Mouse (Mus musculus) heart, embryonic 15.5 days (tissue): ENCODE measurements at regions not wholly inside any gene's neighbourhood (a gene's known extent, or its start where the extent isn't known, plus 50 kb on each side); places are given as distances from the start of the nearest gene placed in this dataset.

Experiments used
- ATAC-seq: fragments of 200-750 bp; cut with Nextera tagmentation; replicated peaks from 2 replicates; pipeline ENCODE4 v1.8.0; 2017; ENCODE audit warnings: low read depth, moderate TSS enrichment; ENCODE audit not compliant: insufficient number of reproducible peaks, insufficient read depth, low FRiP score
- H3K27ac ChIP-seq: fragments of 300-500 bp; sonication (generic); 2 replicates; pipeline ENCODE4 v1.5.1; 2015; ENCODE audit warnings: mild to moderate bottlenecking, inconsistent platforms
- H3K27me3 ChIP-seq: fragments of 300-500 bp; sonication (generic); 2 replicates; pipeline ENCODE4 v1.6.1; 2015; ENCODE audit warnings: inconsistent platforms
- H3K36me3 ChIP-seq: fragments of 300-500 bp; sonication (generic); 2 replicates; pipeline ENCODE4 v1.6.1; 2015; ENCODE audit warnings: mild to moderate bottlenecking, inconsistent platforms
- H3K4me1 ChIP-seq: fragments of 300-500 bp; sonication (generic); replicated peaks from 2 replicates; pipeline ENCODE4 v1.6.1; 2015; ENCODE audit warnings: inconsistent platforms
- H3K4me2 ChIP-seq: fragments of 300-500 bp; sonication (generic); 2 replicates; pipeline ENCODE4 v1.6.1; 2015; ENCODE audit warnings: inconsistent platforms, mild to moderate bottlenecking, moderate library complexity
- H3K4me3 ChIP-seq: fragments of 300-500 bp; sonication (generic); 2 replicates; pipeline ENCODE4 v1.5.1; 2015; ENCODE audit warnings: mild to moderate bottlenecking, inconsistent platforms
- H3K9ac ChIP-seq: fragments of 300-500 bp; sonication (generic); 2 replicates; pipeline ENCODE4 v1.6.1; 2015; ENCODE audit warnings: mild to moderate bottlenecking, inconsistent platforms
- H3K9me3 ChIP-seq: fragments of 300-500 bp; sonication (generic); replicated peaks from 2 replicates; pipeline ENCODE4 v1.6.1; 2016; ENCODE audit warnings: inconsistent platforms
- WGBS: fragments of 180-500 bp; shearing (Covaris S2); methylation state at CpG from one replicate; pipeline ENCODE4 v1.1.7; 2015; ENCODE audit warnings: mixed read lengths; 5-methylcytosine and 5-hydroxymethylcytosine counted together

GRCm38 (mm10) chr7:111268197-111268596 lies 185.4 kb upstream of the Eif4g2 start:
- WGBS: 89% methylated on average over 2 of the region's 2 CpGs
- H3K9ac ChIP-seq: no peak overlapping the region
- H3K4me3 ChIP-seq: no peak overlapping the region
- H3K27ac ChIP-seq: no peak overlapping the region
- ATAC-seq: no peak
- no peak overlapping the region for H3K4me2 ChIP-seq
- no peaks in the 10 kb centered on the region for H3K27me3 ChIP-seq
- H3K36me3 ChIP-seq: no peaks in the 10 kb centered on the region
- H3K4me1 ChIP-seq: no peaks in the 10 kb centered on the region
- H3K9me3 ChIP-seq: no peaks in the 10 kb centered on the region

DNA sequence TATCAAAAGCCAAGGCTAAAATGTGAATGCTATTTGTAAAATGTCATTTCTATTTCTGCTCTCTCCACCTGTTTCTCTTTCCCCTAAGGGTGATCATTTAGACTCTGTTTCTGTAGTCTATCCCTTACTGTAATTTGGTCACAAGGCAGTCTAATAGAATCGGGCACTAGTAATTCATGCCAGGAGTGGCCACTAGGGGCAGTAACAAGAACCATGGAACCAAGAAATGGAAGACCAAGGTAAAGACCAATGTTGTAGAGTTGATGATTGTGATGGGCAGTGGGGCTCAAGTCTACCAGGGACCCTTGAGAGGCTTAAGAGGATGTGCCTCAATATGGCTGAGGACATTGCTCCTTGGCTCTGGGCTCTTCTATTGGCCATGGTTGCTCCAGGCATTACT lies 180.5 kb upstream of the Eif4g2 start:
- Histone ChIP-seq H3K4me2 (no peak overlapping the region), H3K36me3 (no peaks in the 10 kb centered on the region), H3K27me3 (no peaks in the 10 kb centered on the region), H3K27ac (no peak overlapping the region), H3K4me3 (no peak overlapping the region), H3K9me3 (no peaks in the 10 kb centered on the region), H3K4me1 (no peaks in the 10 kb centered on the region), H3K9ac (no peak overlapping the region)
- WGBS: 62% methylated on average over 1 of the region's 1 CpGs
- ATAC-seq: no peak

DNA sequence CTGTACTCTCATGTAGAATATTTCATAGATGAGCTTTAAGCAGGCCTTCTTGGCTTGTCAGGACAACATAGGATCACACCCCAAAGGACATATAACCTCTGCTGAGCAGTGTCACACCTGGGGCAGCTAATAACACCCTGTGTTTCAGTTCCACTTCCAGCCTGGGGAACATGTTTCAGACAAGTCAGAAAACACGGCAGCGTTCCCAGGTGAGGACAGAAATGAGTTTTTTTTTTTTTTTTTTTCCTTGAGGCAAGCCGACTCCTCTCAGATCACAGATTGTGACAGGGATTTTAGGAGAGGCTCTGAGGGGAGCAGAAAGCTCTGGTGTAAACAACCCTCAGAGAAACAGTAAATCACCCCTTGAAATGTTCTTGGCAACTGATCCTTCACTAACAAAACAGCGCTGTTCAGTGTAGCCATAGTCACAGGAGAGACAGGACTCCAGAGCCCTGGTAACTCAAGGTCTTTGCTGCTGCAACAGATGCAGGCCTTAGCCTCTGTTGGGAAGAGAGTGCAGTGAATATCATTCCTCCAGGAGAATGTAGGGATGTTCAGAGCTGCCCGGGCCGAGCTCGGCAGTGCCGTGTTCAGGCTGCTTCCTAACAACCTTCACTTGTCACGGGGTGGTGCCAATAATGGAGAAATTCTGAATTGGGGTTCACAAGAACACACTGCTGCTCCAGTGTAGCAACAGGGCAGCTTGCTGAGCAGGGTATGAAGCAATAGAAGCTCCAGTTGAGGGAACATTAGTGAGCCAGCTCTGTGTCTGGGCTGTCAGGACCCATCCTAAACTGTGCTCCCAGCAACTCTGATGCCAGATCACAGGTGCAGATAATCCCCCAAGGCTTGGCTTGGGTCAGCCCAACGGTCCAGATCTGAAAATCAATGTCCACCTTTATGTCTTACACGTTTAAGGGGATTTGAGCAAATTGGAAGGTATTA lies 177.1 kb upstream of the Eif4g2 start:
- Histone ChIP-seq H3K9me3 (no peaks in the 10 kb centered on the region), H3K27ac (no peak overlapping the region), H3K4me1 (no peaks in the 10 kb centered on the region), H3K9ac (no peak overlapping the region), H3K4me3 (no peak overlapping the region), H3K27me3 (no peaks in the 10 kb centered on the region), H3K36me3 (no peaks in the 10 kb centered on the region), H3K4me2 (no peak overlapping the region)
- 71% methylated on average over 11 of the region's 11 CpGs for WGBS
- no peak for ATAC-seq

- H3K4me1 ChIP-seq: no peaks in the 10 kb centered on the region
- H3K27me3 ChIP-seq: no peaks in the 10 kb centered on the region
- no peak overlapping the region for H3K9ac ChIP-seq
- H3K4me3 ChIP-seq: no peak overlapping the region
- H3K9me3 ChIP-seq: no peaks in the 10 kb centered on the region
- no peak for ATAC-seq
- H3K4me2 ChIP-seq: no peak overlapping the region
- no peaks in the 10 kb centered on the region for H3K36me3 ChIP-seq
- WGBS: 70% methylated on average over 2 of the region's 2 CpGs
- H3K27ac ChIP-seq: no peak overlapping the region
These were observed 175.0 kb upstream of the Eif4g2 start for GRCm38 (mm10) chr7:111257842-111258241.

GRCm38 (mm10) chr7:111256199-111256598 lies 173.4 kb upstream of the Eif4g2 start:
- ATAC-seq: no peak

DNA sequence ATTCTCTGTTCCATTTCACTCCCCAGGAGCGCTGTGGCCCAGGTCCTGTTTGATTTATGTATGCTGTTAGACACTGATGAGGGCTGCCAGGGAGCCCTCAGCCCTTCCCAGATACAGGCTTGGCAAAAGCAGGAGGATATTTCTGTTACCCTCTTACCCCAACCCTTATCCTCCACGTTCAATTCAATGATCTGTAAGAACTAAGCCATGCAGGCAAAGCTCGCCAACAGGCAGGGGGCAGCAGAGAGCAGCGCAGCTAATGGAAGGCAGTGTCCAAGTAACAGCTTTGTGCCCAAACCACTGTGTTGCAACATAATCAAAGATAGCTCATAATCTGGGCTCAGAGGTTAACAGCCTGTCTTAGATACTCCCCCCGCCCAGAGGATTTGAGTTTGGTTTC lies 166.8 kb upstream of the Eif4g2 start:
- H3K4me3 ChIP-seq: no peak overlapping the region
- ATAC-seq: no peak
- no peak overlapping the region for H3K27ac ChIP-seq
- H3K36me3 ChIP-seq: no peaks in the 10 kb centered on the region
- H3K27me3 ChIP-seq: no peaks in the 10 kb centered on the region
- H3K4me2 ChIP-seq: no peak overlapping the region
- no peak overlapping the region for H3K9ac ChIP-seq
- no peaks in the 10 kb centered on the region for H3K4me1 ChIP-seq
- no peaks in the 10 kb centered on the region for H3K9me3 ChIP-seq
- 31% methylated on average over 5 of the region's 5 CpGs for WGBS

More at GRCm38 (mm10) chr7:111256199-111256598, 173.4 kb upstream of the Eif4g2 start:
- no peak overlapping the region for H3K4me3 ChIP-seq
- H3K9ac ChIP-seq: no peak overlapping the region
- no peaks in the 10 kb centered on the region for H3K36me3 ChIP-seq
- H3K27ac ChIP-seq: no peak overlapping the region
- H3K27me3 ChIP-seq: no peaks in the 10 kb centered on the region
- H3K4me1 ChIP-seq: no peaks in the 10 kb centered on the region
- no peak overlapping the region for H3K4me2 ChIP-seq
- WGBS: 71% methylated on average over 2 of the region's 2 CpGs
- no peaks in the 10 kb centered on the region for H3K9me3 ChIP-seq

DNA sequence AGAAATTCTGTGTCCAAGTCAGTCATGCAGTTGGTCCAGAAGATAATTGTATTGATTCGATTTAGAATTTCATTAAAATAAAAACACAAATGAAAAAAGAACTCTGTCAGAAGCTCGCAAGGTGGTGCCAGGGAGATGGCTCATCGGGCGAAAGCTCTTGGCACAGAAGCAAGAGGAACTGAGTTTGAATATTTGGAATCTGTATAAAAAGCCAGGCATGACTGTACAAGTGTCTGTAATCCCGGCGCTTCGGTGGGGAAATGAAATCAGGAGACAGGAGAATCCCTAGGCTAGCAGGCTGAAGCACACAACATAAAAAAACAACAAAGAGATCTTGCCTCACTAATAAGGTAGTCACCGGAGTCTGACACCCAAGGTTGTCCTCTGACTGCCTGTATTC lies 162.7 kb upstream of the Eif4g2 start:
- no peak for ATAC-seq
- Histone ChIP-seq H3K4me1 (peaks cover 3% of the 10 kb centered on the region), H3K9me3 (no peaks in the 10 kb centered on the region), H3K36me3 (no peaks in the 10 kb centered on the region), H3K4me3 (no peak overlapping the region), H3K4me2 (no peak overlapping the region), H3K27ac (no peak overlapping the region), H3K9ac (no peak overlapping the region), H3K27me3 (no peaks in the 10 kb centered on the region)
- 88% methylated on average over 8 of the region's 8 CpGs for WGBS

DNA sequence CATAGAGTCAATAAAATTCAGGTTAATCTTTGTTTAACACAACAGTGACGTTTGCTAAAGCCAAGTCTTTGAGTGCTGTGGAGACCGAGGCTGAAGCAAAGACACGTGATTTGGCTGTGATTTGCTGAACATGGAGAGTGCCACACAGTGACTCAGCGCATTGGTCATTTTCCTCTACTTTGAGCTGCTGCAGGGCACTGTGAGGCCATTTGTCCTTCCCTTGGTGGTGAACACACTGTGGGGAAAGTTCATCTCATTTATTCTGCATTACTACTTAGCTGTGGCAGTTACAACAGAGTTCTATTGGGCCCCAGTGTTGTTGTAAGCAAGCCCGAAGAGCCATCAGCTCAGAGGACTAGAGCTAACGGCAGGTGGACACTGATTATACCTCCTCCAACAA lies 162.2 kb upstream of the Eif4g2 start:
- no peak for ATAC-seq
- Histone ChIP-seq H3K4me2 (no peak overlapping the region), H3K36me3 (no peaks in the 10 kb centered on the region), H3K4me1 (peaks cover 5% of the 10 kb centered on the region), H3K27ac (no peak overlapping the region), H3K27me3 (no peaks in the 10 kb centered on the region), H3K9me3 (no peaks in the 10 kb centered on the region), H3K9ac (no peak overlapping the region), H3K4me3 (no peak overlapping the region)
- 76% methylated on average over 6 of the region's 6 CpGs for WGBS

- Histone ChIP-seq H3K9me3 (no peaks in the 10 kb centered on the region), H3K4me3 (no peak overlapping the region), H3K27me3 (no peaks in the 10 kb centered on the region), H3K4me2 (no peak overlapping the region), H3K36me3 (no peaks in the 10 kb centered on the region), H3K27ac (no peak overlapping the region), H3K4me1 (peaks cover 5% of the 10 kb centered on the region), H3K9ac (no peak overlapping the region)
- 76% methylated on average over 1 of the region's 1 CpGs for WGBS
- no peak for ATAC-seq
These were observed 161.0 kb upstream of the Eif4g2 start for GRCm38 (mm10) chr7:111243831-111244230.

DNA sequence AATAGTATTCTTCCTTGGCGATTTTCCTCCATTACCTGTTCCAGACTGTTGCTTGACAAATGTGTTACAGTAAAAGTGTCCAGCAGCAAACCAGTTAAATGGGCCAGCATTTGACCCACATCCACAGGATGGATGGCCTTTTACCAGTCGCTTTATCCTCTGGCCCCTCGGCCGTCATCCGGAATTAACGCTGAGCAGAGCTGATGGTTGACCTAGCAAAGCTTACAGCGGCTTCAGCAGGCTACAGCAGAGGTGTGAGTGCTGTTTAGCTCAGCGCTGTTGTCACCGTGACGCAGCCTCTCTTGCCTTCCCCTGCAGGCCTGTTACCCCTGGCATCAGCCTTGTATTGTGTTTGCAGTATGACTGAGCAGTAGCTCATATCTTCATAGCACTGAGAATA lies 159.8 kb upstream of the Eif4g2 start:
- peaks cover 5% of the 10 kb centered on the region for H3K4me1 ChIP-seq
- H3K4me3 ChIP-seq: no peak overlapping the region
- H3K4me2 ChIP-seq: no peak overlapping the region
- ATAC-seq: no peak
- H3K9ac ChIP-seq: no peak overlapping the region
- 54% methylated on average over 10 of the region's 10 CpGs for WGBS
- no peak overlapping the region for H3K27ac ChIP-seq
- no peaks in the 10 kb centered on the region for H3K27me3 ChIP-seq
- H3K36me3 ChIP-seq: no peaks in the 10 kb centered on the region
- H3K9me3 ChIP-seq: no peaks in the 10 kb centered on the region

DNA sequence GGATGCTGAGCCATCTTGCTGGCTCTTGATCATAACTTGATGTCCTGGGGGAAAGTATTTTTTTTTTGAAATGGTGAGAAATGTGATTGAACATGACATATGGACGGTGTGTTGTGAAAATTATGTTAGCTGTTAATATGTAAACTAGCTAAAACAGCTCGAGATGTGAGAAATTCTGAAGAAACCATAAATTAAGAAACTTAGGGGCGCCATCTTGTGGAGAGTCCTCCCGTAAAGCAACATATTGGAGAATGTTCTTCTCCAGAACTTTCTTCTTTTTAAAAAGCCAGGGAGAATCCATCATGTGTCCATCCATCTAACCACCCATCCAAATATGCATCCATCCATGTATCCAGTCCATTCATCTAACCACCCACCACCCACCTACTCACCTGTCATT lies 158.7 kb upstream of the Eif4g2 start:
- no peak for ATAC-seq
- WGBS: 44% methylated on average over 4 of the region's 4 CpGs
- no peaks in the 10 kb centered on the region for H3K27me3 ChIP-seq

DNA sequence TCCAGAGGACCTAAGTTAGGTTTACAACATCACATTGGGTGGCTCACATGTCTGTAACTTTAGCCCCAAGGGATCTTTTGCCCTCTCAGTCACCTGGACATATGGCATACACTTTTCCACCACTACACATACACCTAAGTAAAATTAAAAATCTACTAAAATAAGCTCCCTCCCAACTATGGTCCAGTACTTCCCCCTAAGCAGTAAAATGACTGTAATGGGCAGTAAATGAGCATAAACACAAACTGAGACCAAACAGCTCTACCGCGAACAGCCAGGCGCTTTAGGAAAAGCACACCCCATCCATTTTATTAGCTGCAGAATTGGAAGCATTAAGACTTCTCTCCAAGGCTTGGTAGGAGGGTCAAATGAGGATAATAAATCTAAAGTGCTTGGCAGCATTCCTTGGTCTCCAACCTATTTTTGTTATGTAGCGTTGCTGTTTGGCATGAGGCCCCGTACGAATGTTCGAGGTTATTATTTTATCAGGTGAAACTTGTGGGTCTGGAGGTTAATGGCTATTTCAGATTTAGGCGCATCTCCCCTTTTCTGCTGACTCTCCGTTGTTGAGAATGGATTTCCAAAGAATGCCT lies 157.5 kb upstream of the Eif4g2 start:
- no peak overlapping the region for H3K27ac ChIP-seq
- no peaks in the 10 kb centered on the region for H3K36me3 ChIP-seq
- no peak for ATAC-seq
- no peak overlapping the region for H3K4me2 ChIP-seq
- no peak overlapping the region for H3K9ac ChIP-seq
- H3K9me3 ChIP-seq: no peaks in the 10 kb centered on the region
- H3K27me3 ChIP-seq: no peaks in the 10 kb centered on the region
- H3K4me3 ChIP-seq: no peak overlapping the region
- peaks cover 5% of the 10 kb centered on the region for H3K4me1 ChIP-seq
- WGBS: 54% methylated on average over 9 of the region's 9 CpGs

More for the DNA sequence above, 158.7 kb upstream of the Eif4g2 start:
- H3K27ac ChIP-seq: no peak overlapping the region
- H3K4me1 ChIP-seq: peaks cover 5% of the 10 kb centered on the region
- no peak overlapping the region for H3K9ac ChIP-seq
- H3K36me3 ChIP-seq: no peaks in the 10 kb centered on the region
- H3K9me3 ChIP-seq: no peaks in the 10 kb centered on the region
- no peak overlapping the region for H3K4me2 ChIP-seq
- no peak overlapping the region for H3K4me3 ChIP-seq
